Mouse (Mus musculus) olfactory bulb, adult 2 months (tissue): ENCODE data around the gene Hhex.

Experiments
- CTCF ChIP-seq: fragments of 200-500 bp; IDR thresholded peaks from 2 replicates; pipeline ENCODE4 v1.5.1; 2012; ENCODE audit warnings: low read depth, mild to moderate bottlenecking, low read length, moderate library complexity; ENCODE audit not compliant: insufficient read depth
- POLR2A ChIP-seq: fragments of 200-500 bp; IDR thresholded peaks from 2 replicates; pipeline ENCODE4 v1.6.1; 2012; ENCODE audit warnings: mild to moderate bottlenecking, low read depth, low read length, moderate library complexity; ENCODE audit not compliant: insufficient read depth

GRCm38 (mm10) chr19:37466978-37467377 is 32.4 kb downstream of the Hhex start:
- TF ChIP-seq POLR2A: no peak
- TF ChIP-seq CTCF: no peak
